Mouse (Mus musculus): Measurements from ENCODE around the gene Rhbdl1.
"Not testable (repeated sequence)": the region's sequence is repeated elsewhere in the genome, so short reads cannot be mapped to it uniquely, and the experiment has no call there.

Gene Rhbdl1

DNA sequence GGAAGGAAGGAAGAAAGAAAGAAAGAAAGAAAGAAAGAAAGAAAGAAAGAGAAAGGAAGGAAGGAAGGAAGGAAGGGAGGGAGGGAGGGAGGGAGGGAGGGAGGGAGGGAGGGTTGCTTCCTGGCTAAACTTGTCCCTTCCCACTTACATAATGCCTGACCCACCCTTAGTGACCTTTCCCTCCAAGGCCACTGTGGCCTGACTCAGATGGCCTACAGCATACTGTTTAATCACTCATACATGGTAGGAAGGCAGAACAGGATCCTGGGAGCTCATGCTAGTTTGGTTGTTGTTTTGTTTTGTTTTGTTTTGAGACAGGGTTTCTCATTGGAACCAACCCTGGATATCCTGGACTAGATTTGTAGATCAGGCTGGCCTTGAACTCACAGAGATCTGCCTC lies 34.5 kb upstream of the Rhbdl1 start:
- not testable (repeated sequence) for DNase-seq

DNA sequence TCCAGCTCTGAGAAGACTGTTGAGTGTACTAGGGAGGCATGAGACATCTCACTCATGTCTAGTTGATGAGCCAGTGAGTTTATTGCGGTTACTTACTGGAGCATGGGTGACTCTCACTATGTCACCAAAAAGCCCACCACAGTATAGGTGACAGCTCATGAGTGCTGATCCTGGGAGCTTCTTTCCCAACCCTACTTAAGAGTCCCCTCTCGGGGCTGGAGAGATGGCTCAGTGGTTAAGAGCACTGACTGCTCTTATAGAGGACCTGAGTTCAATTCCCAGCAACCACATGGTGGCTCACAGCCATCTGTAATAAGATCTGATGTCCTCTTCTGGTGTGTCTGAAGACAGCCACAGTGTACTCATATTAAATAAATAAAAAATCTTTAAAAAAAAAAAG lies 32.9 kb upstream of the Rhbdl1 start:
- no peak for DNase-seq

DNA sequence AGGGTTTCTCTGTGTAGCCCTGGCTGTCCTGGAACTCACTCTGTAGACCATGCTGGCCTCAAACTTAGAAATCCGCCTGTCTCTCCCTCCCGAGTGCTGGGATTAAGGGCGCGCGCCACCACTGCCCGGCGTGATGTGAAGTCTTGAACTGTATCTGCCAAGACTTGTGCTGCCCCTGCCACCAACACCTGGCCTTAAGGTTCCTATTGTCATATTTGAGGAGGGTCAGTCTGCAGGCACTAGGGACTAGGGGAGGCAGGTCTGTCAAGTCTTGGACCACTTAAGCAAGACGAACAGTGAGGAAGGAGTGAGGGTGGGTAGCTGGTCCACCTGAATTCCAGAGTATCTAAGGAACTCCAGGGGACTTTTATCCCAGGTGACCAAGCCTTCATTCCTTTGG lies 32.4 kb upstream of the Rhbdl1 start:
- DNase-seq, result no peak

DNA sequence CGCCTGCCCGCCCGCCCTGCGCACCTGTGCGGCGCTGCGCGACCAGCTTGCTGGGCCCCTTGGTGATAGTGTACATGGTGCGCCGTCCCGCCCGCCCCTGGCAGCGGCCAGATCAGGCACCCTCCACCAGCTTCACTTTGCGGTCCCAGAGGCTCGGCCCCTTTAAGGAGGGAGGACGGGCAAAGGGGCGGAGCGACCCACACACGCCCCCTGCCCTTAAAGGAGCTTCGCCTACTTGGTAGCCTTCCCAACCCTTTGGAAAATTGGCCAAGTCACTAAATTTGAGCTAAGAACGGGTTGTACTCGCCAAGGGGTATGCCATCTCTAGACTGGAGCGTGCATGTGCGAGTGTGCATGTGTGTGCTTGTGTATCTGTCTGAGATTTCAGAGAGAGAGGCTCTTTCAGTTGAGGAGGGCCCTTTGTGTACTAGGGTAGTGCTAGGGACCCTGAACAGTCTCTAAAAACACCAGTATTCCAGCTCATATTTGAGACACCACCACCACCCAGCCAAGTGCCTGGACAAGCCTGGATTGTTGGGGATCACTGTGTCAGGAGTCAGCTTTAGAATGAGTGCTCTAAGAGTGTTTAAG lies 31.6 kb upstream of the Rhbdl1 start, which contains the start of gene Mcrip2:
Mcrip2 (minus strand) TSS at position 164 of the 591 bp plus-strand sequence.
- DNase-seq, result peak; percentile 81 to 83

DNA sequence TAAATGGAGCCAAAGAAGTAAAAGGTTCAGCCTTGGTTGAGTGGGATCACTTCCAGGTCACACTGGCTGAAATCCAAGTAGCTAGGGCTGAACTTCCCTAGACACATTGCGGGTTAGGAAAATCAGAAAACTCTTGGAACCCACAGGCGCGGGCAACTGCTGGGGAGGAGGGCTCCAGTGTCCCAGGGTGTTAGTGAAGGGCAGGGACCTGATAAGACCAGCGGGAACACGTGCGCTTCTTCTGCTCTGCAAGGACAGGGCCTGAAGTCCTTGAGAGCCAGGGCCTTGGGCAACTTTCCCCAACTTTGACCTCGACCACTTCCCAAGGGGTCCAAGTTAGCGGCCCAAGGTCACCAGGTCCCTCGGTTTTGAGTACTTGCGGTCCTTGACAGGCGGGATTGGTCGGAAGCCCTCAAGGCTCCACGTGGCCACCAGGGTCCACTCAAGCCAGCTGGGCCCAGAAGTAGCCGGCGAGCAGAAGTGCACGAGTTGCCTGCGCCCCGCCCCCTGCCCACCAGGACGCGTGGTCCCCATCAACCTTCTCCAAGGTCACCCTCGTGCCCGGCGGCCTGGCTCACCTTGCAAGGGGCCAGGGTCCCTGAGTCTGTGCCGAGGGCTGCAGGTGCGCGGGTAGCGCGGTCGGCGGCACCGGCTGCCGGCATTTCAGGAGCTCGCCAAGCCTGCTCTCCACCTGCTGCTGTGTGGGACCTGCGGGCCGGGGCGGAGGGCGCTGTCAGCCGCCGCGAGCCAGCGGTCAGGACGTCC lies 30.9 kb upstream of the Rhbdl1 start:
- peak; percentile 54 to 65 for DNase-seq

DNA sequence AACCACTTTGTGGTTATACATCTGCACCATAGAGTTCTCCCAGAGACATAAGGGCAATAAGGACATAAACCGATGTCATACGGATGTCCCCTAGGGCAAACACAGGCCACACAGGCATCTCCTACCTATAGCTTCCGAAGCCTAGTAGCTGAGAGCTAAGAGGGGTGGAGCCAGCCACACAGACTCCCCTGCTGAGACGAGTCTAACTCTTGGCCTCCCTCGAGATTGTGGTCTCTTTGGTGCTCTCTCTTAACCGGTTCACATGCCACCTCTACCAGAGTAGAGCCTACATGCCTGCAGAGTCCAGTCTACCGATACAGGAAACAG lies 30.4 kb upstream of the Rhbdl1 start:
- no peak for DNase-seq

DNA sequence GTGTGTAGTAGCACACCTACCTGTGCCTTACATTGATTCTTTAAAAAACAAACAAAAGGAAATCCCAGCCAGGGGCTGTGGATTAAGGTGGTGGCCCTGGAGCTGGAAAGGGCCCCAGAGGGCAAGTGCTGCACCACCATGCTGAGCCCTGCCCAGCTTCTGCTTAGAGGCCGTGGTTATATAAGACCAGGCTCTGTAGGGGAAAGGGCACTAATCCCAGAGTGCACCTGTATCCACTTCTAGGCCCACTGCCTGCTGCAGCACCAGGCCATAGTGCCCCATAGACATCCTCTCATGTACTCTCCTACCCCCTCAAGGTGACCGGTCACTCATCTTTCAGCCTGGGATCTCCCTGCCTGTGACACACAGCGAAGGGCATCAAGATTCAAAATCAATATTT lies 29.1 kb upstream of the Rhbdl1 start:
- no peak for DNase-seq

DNA sequence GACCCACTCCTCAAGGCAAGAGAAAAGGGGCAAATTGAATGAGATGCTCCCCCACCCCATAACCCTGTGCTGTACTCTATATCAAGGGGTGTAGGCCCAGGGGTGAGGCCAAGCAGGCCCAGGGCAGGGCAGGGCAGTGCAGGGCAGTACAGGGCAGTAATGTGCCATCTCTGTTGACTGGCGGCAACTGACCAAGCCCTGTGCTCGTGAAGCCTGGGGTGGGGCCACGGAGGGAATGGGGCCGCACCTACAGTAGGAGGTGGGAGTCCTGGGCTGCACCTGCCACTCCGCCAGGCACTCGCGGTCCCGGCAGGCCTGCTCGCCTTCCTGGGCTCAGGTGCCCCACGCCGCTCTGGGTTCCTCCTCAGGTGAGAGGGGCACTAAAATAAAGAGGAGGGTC lies 28.2 kb upstream of the Rhbdl1 start:
- no peak for DNase-seq

DNA sequence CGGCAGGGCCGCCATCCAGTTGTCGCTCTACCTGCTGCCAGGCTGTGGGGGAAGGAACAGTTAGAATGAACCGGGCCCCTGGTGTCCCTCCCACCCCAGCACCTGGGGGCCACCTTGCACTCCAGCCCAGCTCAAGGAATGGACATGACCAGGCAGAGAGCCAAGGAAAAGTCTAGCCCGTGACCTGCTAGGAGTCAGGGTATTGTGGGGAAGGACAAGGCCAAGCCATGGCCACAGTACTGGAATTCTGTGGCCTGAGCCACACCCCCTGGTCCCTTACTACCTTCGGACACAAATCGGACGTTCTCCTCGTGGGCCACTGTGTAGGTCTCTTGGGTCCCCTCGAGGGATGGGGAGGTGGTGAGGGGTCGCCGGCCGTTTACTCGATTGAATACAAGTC lies 27.2 kb upstream of the Rhbdl1 start:
- DNase-seq, result no peak

DNA sequence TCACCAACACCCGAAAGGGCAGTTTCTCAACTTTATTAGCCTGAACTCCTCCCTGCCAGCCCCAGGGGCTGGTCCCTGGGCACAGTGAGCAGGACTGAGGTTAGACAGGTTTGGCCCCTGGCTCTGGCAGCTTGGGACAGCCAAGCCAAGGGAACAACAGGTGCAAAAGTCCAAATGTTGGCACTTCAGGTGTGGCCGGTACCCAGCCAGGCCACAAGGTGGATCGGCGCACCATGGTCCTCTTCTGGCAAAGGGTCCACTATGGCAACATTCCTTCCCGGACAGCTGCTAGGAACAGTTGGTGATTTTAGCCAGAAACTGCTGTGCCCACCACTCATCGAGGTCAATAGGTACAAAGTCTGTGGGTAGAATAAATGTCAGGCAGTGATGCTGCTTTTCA lies 26.6 kb upstream of the Rhbdl1 start:
- DNase-seq, result no peak

DNA sequence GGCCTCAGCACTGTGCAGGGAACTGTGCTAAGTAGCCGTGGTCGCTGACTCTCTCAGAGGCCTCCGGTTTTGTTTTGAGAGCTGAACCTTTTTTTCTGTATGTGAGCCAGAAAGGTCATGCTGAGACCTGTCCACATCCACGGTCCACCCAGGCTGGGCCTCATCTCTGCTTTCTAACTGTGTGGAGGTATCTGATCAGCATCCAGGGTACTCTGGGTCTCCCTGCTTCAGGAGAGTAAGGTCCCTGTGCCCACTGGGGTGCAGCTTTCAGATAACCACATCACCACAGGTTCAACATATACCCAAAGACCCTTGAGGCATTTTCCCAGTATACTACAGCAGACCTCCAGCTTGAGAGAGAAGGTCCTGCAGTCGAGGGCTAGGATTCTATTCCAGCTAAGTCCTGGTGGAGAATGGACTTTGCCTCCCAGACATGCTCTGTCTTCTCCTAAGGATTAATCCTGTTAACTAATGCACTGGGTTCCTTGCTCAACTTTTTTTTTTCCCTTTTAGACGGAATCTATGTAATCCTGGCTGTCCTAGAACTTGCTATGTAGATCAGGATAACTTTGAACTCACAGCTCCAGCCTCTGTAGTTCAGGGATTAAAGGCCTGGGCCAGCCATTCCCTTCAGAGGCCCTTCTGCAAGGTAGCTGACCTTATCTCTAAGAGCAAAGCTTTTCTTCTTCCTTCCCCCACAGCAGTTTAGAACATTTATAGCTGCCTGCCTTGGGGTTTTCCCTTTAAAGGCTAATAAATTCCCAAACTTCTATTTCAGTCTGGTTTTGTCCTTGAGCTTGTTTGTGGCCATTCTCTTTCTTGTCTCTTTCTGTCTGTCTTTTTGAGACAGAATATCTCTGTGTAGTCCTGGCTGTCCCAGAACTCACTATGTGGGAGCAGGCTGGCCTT lies 24.9 kb upstream of the Rhbdl1 start:
- DNase-seq, result no peak

DNA sequence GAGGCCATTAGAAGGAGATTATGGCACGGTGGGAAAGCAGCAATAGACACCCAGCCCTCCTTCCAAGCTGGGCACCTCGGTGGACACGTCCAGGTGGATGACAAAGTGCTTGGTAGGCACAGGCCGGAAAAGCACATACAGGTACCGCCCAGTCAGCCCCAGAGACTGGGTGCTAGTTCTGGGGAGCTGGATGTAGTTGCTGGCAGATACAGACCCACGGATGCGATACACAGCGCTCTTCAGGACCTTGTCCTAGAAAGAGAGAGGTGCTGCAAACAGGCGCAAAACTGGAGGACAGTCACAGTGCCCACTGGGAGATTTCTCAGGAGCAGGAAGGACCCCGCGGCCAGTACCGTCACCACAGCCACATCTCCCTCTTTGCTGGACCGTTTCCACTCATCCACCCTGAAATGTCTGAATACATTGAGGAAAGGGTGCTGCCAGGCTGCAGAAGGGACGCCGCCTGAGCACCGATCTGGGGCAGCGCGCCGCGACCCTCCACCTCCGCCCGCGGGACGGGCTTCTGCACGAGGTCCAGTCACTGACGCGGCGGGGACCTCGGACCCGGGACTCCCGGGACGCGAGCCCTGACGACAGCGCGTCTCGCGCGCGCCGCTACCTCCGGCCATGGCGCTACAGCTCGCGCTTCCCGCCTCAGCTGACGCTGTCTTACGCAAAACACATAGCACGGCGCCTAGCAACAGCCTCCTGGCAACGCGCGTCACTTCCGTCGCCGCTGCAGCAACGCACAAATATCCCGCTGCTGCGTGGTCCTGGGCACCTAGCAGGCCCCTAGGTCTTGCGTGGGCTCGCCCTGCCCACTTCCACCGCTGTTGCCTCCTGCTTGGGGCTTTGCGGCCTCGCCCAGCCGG lies 24.0 kb upstream of the Rhbdl1 start, which contains the start of gene Wdr90:
Wdr90 (minus strand) TSS at position 670 of the 872 bp plus-strand sequence.
- DNase-seq, result peak; percentile 89 to 94

DNA sequence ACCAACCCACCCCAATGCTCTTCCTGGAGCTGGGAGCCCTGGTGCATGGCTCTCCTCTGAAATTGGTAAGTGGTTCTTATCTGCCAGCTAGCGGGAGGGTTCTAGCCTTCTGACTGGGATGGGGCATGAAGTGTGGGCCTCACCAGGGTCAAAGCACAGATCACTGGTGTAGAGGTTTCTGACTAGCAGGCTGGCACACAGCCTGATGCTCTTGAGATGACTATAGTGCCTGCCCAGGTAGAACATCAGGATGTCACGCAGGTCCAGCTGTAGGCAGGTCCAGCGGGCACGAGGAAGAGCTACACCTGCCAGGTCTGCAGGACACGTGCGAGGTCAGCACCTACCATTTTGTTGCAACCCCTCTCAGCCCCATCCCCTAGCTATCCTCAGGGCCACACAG lies 23.1 kb upstream of the Rhbdl1 start:
- no peak for DNase-seq

DNA sequence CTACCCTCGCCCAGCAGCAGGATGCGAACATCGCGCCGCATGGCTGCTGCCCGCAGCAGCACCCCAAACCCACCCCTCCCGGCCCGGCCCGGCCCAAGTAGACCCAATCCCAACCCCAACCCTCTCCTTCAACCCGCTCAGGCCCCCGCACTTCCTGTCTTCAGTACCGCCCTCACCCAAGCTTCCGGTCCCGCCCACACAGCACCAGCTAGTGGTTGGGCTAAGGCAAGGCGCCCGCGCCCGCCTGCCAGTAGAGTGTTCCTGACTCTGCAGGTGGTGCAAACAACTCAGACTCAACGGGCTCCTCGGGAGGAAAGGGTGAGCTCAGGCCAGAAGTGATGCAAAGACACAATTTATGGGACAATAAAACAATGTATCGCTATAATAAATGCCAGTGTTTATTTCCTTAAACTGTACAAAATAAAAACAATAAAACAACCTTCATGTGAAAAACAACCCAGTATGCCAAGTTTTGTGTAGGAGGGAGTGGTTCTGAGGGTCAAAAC lies 7.4 kb upstream of the Rhbdl1 start, which contains the start of gene Rhot2:
Rhot2 (minus strand) TSS at position 456 of the 506 bp plus-strand sequence.
- peak; percentile 94 to 95 for DNase-seq

DNA sequence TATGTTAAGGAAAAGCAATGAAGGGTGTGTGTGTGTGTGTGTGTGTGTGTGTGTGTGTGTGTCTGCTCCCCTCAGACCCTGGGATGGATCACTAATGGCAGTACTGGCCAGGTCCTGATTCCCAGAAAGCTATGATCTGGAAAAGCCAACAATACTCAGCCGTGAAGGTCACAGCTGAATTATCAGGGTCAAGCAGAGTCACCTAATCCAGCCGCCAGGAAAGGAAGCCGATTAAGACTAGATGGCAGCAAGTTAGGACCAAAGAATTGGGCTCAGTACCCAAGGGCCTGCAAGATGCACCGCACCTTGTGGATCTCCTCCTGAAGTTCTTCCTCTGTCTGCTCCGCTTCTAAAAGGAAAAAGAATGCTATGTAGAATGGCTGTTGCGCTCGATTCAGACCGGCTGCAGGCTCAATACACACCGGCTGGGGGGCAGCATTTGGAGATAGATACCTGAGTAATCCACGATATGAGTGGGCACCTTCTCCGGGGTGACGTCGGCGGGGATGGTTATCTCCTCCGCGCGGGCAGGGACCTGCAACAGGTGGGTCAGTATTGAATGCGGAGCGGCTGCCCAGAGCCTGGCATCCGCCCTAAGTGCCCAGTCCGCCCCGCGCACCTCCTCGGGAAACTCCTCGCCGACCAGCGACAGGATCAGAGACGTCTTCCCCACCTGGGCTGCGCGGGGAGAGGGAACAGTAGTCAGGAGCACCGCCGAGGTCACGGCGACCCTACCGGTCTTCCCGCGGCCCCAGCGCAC lies 6.7 kb upstream of the Rhbdl1 start:
- peak in 1 of 2 experiments; percentile 60 for DNase-seq

DNA sequence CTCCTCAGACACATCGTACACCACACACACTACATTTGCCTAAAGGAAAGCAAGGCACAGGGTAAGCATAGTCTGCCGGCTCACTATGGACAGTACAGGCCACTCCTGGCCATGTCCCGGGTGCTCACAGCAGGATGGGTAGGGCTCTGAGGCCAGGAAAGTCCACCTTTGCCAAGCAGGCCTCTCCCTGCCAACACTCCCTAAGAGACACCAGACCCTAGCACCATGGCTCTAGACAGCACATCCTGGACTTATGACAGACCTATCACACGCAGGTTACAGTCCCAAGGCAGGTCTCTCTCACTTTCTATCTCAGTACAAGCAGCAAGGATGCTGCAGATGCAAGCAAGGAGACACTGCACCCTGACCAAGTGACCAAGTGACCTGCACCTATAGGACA lies 6.0 kb upstream of the Rhbdl1 start:
- no peak for DNase-seq

DNA sequence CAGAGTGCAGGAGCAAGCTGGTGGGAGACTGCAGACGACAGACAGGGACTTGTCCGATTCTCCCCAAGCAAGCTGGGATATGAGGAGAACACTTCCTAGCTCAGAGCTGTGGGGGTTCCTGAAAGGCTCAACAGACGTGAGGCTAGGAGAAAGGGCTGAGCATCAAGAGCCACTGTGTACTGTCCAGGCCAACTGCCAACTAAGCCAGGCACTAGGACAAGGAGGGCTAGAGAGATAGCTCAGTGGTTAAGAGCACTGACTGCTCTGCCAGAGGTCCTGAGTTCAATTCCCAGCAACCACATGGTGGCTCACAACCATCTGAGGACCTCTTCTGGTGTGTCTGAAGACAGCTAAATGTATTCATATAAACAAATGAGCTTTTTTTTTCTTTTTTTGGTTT lies 5.4 kb upstream of the Rhbdl1 start:
- no peak for DNase-seq

DNA sequence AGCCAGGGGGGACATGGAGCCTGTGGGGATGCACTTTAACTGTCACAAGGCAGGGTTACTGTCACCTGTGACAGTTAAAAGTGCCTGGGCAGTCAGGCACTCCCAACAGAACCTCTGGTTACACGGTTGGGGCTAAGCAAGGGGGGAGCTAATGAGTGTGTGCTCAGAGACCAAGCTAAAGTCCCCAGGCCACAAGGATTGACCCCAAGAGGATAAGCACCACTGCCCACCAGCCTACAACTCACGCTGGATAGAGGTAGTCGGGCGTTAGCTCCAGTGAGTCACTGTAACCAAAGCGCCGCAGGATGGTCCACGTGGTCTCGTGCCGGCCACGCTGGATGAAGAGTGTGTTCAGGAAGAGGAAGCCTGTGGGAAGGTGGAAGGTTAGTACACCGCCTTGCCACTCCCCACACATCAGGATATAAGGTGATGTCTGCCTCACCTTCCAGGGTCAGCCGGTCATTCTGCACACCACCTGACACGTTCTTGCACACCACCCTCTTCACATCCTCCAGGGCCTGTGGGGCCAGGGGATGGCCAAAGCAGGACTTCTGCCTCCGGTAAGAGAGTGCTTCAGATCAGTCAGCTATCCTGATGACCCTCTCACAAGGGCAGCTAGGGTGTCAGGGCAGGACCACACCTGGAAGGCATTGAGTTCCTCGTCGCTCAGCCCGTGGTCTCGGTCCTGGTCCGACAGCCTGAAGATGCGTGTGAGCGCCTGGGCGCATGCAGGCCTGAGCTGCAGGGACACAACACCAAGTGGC lies 4.2 kb upstream of the Rhbdl1 start, which contains the start of gene Gm20683:
Gm20683 (minus strand) TSS at position 647 of the 764 bp plus-strand sequence.
- no peak for DNase-seq

DNA sequence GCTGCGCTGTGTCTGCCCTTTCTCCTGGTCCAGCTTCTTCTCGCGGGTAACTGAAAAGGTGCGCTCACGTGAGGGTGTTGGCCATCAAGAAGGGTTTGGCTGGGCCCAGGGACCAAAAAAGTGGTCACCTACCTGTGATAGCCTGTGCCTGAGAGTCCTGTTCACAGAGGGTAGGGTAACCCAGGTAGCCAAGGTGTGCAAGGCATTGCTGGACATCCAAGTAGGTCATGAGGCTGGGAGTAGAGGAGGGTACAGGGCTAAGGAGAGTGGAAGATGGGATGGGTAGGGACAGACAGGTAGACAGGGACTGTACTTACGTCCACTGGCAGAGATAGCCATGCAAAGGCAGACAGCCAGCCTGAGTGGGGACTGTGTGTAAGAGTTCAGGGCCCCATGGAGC lies 3.4 kb upstream of the Rhbdl1 start:
- DNase-seq, result no peak

DNA sequence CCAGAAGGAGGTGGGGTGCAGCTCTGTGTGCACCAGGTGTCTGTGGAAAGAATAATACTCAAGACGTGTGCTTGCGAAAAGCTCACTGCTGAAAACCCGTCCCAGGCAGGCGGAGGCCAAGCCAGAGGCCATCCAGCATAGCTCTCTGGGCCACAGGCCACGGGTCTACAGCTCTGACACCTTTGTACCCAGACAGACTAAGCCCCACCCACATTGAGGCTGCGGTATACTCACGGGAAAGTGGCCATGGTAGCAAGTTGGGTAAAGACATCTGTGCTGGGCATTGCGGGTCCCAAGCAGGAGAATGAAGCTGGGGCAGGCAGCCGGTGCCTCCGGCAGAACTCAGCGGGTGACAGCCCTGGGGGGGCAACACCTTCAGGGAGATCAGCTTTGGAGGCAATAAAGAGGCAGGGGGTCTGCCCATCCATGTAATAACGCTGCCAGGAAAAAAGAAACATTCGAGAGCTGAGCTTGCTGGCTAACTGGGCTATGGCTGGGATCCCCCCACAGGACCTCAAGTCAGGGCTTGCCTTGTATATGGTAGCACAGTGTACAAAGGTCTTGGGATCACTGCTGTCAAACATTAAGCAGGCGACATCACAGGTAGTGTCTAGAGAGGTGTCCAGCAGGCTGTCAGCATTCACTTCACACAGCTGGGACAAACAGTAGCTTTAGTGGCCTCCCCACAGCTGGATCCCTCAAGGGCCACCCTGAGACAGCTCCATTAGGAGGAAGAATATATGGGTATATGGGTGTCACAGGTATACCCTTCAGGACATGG lies 2.5 kb upstream of the Rhbdl1 start:
- DNase-seq, result no peak
